Mouse (Mus musculus) erythroblast, embryonic 14.5 days (primary cell): Measurements from ENCODE around the gene Tbx4.

Experiments used
- GATA1 ChIP-seq: IDR thresholded peaks from 2 replicates; pipeline ENCODE4 v1.6.1; 2012; ENCODE audit warnings: low read length, inconsistent platforms, mixed read lengths
- TAL1 ChIP-seq: IDR thresholded peaks from 3 replicates; pipeline ENCODE4 v1.6.1; 2012; ENCODE audit warnings: low read length, inconsistent platforms, mixed read lengths

GRCm38 (mm10) chr11:85891692-85892040, 5.4 kb downstream of the Tbx4 start:
- no peak for TF ChIP-seq GATA1
- no peak for TF ChIP-seq TAL1
